Mouse (Mus musculus) hindbrain, embryonic 10.5 days (tissue): ENCODE data around the gene Gm14085. TPM values are rescaled to one million over a fixed set of nuclear protein-coding genes. Genes with fewer than 3 reads are reported as not detected.
"Not testable (repeated sequence)": the region's sequence is repeated elsewhere in the genome, so short reads cannot be mapped to it uniquely, and the experiment has no call there.

Source experiments
- DNase-seq: peaks from one replicate; pipeline ENCODE4 v3.0.0-alpha.2; 2017; ENCODE audit warnings: low spot score
- H3K27ac ChIP-seq: fragments of 300-500 bp; sonication (generic); 2 replicates; pipeline ENCODE4 v1.5.1; 2016; ENCODE audit warnings: mild to moderate bottlenecking, moderate library complexity
- H3K27me3 ChIP-seq: fragments of 300-500 bp; sonication (generic); 2 replicates; pipeline ENCODE4 v1.6.1; 2016; ENCODE audit warnings: mild to moderate bottlenecking; ENCODE audit not compliant: poor library complexity, insufficient read depth, severe bottlenecking
- H3K36me3 ChIP-seq: fragments of 300-500 bp; sonication (generic); 2 replicates; pipeline ENCODE4 v1.6.1; 2016; ENCODE audit warnings: mild to moderate bottlenecking, moderate library complexity
- H3K4me1 ChIP-seq: fragments of 300-500 bp; sonication (generic); replicated peaks from 2 replicates; pipeline ENCODE4 v1.6.1; 2016; ENCODE audit warnings: mild to moderate bottlenecking
- H3K4me3 ChIP-seq: fragments of 300-500 bp; sonication (generic); 2 replicates; pipeline ENCODE4 v1.5.1; 2016; ENCODE audit warnings: mild to moderate bottlenecking, moderate library complexity
- H3K9me3 ChIP-seq: fragments of 300-500 bp; sonication (generic); 2 replicates; pipeline ENCODE4 v1.6.1; 2016; ENCODE audit warnings: mild to moderate bottlenecking, moderate library complexity
- WGBS: fragments of 180-500 bp; shearing (Covaris S2); methylation state at CpG from one replicate; pipeline ENCODE4 v1.1.7; 2016; 5-methylcytosine and 5-hydroxymethylcytosine counted together
- polyA plus RNA-seq: library from polyadenylated mRNA; unstranded; fragments of >200 nt; fragmentation: Nextera tagmentation; extraction: Ambion mirVana; gene quantifications from 2 replicates; pipeline ENCODE4 v1.2.1, GENCODE M21; 2016

Gene Gm14085
- not detected in 2 replicates for polyA plus RNA-seq

DNA sequence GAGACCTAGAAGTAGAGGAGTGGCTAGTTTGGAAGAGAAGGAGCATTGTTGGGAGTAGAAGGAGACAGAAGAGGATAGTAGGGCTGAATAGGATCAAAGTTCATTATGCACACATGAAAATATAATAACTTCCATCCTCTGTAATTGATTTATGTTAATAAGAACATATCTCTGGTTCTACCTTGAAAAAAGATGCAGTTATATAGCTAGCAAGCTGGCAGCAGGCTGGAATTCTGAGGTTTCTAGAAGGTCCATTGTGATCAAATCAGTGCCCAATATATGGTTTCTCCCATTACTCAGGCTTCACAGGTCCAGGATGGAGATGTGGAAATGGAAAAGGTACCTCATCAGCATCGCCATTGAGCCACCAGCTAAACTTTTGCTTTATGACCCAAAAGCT lies at the start of gene Gm14085:
Gene Gm14085, plus strand, starts transcription at position 301 of the 400 bp plus-strand sequence.
- H3K9me3 ChIP-seq, result no peaks in the 10 kb centered on the region
- no peak within 1 kb of the TSS for H3K27ac ChIP-seq
- H3K4me3 ChIP-seq, result no peak within 1 kb of the TSS
- no peaks in the 10 kb centered on the region for H3K27me3 ChIP-seq
- WGBS, result 91% methylated on average over 1 of the region's 1 CpGs
- DNase-seq, result no peak
- H3K4me1 ChIP-seq, result no peaks in the 10 kb centered on the region
- H3K36me3 ChIP-seq, result no peaks in the 10 kb centered on the region

- not testable (repeated sequence) for H3K27ac ChIP-seq, H3K36me3 ChIP-seq, H3K9me3 ChIP-seq, DNase-seq, H3K4me3 ChIP-seq, H3K4me1 ChIP-seq, H3K27me3 ChIP-seq
- 91% methylated on average over 5 of the region's 5 CpGs for WGBS
These were observed 45.8 kb upstream of the Gm14085 start for GRCm38 (mm10) chr2:122438706-122439482.

- WGBS, result 49% methylated on average over 3 of the region's 3 CpGs
- DNase-seq, result not testable (repeated sequence)
These were observed 44.2 kb upstream of the Gm14085 start for GRCm38 (mm10) chr2:122440521-122440920.

GRCm38 (mm10) chr2:122441000-122441933 lies 43.5 kb upstream of the Gm14085 start:
- no peaks in the 10 kb centered on the region for H3K9me3 ChIP-seq
- WGBS, result 86% methylated on average over 7 of the region's 7 CpGs

More at GRCm38 (mm10) chr2:122440521-122440920, 44.2 kb upstream of the Gm14085 start:
- H3K36me3 ChIP-seq, H3K4me1 ChIP-seq, H3K27me3 ChIP-seq, H3K27ac ChIP-seq, H3K4me3 ChIP-seq, H3K9me3 ChIP-seq: not testable (repeated sequence)

GRCm38 (mm10) chr2:122450351-122450750 lies 34.4 kb upstream of the Gm14085 start:
- DNase-seq, result no peak
- Histone ChIP-seq H3K9me3 (no peaks in the 10 kb centered on the region), H3K4me3 (no peak overlapping the region), H3K36me3 (no peaks in the 10 kb centered on the region), H3K27ac (no peak overlapping the region), H3K4me1 (no peaks in the 10 kb centered on the region), H3K27me3 (no peaks in the 10 kb centered on the region)
- WGBS, result 81% methylated on average over 4 of the region's 4 CpGs

More at GRCm38 (mm10) chr2:122441000-122441933, 43.5 kb upstream of the Gm14085 start:
- no peak for DNase-seq
- Histone ChIP-seq H3K27ac (no peak overlapping the region), H3K27me3 (no peaks in the 10 kb centered on the region), H3K4me3 (no peak overlapping the region), H3K36me3 (no peaks in the 10 kb centered on the region), H3K4me1 (no peaks in the 10 kb centered on the region)

DNA sequence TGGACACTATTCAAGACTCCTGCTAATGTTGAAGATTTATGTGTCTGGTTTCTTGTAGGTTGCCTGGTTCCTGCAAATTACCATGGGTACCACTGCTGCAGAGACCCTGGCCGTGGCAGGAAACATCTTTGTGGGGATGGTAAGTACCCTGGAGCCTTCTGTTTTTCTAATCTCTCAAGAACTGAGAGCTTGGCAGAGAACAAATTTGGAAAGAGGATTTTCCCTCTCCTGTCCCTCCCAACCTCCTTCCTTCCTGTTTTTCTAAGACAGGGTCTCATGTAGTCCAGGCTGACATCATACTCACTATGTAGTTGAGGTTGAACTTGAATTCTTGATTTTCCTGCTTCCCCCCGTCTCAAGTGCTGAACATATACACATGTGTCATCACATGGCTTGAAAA lies 32.3 kb upstream of the Gm14085 start:
- DNase-seq, result no peak
- WGBS, result 73% methylated on average over 2 of the region's 2 CpGs
- H3K27me3 ChIP-seq, result no peaks in the 10 kb centered on the region
- H3K27ac ChIP-seq, result no peak overlapping the region
- H3K36me3 ChIP-seq, result no peaks in the 10 kb centered on the region
- no peaks in the 10 kb centered on the region for H3K4me1 ChIP-seq
- no peak overlapping the region for H3K4me3 ChIP-seq
- no peaks in the 10 kb centered on the region for H3K9me3 ChIP-seq

- H3K27me3 ChIP-seq, result peaks cover 8% of the 10 kb centered on the region
- no peaks in the 10 kb centered on the region for H3K9me3 ChIP-seq
- H3K27ac ChIP-seq, result no peak overlapping the region
- no peaks in the 10 kb centered on the region for H3K36me3 ChIP-seq
- H3K4me3 ChIP-seq, result peak overlapping the region; percentile 60
- WGBS, result 31% methylated on average over 11 of the region's 11 CpGs
- H3K4me1 ChIP-seq, result peaks cover 9% of the 10 kb centered on the region
- DNase-seq, result no peak
These were observed 17.8 kb upstream of the Gm14085 start for GRCm38 (mm10) chr2:122466901-122467300.

DNA sequence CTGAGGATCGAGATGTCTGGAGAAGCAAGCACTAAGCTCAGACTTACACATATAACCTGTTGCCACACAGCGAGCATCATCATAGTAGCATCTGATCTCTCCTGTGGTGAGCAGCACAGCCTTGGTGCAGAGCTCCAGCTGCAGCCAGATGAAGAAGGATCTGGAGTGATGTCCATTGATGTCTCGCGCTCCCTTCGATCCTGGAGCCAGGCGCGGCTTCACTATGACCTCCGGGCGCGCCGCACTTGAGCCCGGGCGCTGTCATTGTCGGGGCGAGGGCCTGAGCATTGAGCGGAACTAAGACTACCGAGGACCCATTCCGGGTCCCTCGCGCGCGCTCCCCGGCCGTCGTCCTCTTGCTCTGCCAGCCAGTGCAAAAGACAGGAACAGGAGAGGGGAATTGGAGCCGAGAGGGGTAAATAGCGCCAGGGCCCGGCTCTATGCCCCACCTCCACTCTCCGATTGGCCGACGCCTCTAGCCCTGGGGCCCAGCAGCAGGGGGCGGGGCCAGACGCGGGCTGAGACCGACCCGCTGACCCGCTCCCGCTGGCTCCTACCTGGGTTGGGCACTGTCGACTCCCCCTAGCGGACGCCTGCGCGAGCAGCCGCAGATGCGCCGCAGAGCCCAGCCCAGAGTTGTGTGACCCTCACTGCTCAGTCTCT lies 17.3 kb upstream of the Gm14085 start:
- WGBS, result under 1% methylated on average over 46 of the region's 46 CpGs
- H3K4me1 ChIP-seq, result peaks cover 9% of the 10 kb centered on the region
- H3K36me3 ChIP-seq, result no peaks in the 10 kb centered on the region
- peaks cover 8% of the 10 kb centered on the region for H3K27me3 ChIP-seq
- H3K4me3 ChIP-seq, result peak overlapping the region; percentile 60
- H3K9me3 ChIP-seq, result no peaks in the 10 kb centered on the region
- H3K27ac ChIP-seq, result peak overlapping the region; percentile 81
- peak; percentile 95 for DNase-seq

DNA sequence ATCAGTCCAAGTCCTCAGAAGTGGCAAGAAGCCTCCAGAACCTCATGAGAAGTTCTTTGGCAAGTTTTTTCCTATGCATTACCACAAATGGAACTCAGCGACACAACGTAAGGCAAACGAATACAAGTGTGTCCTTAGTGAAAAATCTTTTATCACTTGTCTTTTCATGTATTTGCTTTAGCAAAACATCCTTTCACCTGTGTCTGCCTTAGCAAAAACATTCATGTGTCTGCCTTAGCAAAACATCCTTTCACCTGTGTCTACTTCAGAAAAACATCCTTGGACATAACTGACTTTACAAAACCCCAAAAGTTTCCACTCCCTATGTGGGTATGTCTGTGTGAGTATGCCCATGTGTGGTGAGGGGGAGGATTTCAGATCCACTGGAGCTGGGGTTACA lies 15.5 kb upstream of the Gm14085 start:
- no peak overlapping the region for H3K27ac ChIP-seq
- H3K4me1 ChIP-seq, result peaks cover 9% of the 10 kb centered on the region
- no peaks in the 10 kb centered on the region for H3K9me3 ChIP-seq
- H3K36me3 ChIP-seq, result no peaks in the 10 kb centered on the region
- no peak for DNase-seq
- H3K27me3 ChIP-seq, result peaks cover 8% of the 10 kb centered on the region
- 96% methylated on average over 3 of the region's 3 CpGs for WGBS
- no peak overlapping the region for H3K4me3 ChIP-seq

DNA sequence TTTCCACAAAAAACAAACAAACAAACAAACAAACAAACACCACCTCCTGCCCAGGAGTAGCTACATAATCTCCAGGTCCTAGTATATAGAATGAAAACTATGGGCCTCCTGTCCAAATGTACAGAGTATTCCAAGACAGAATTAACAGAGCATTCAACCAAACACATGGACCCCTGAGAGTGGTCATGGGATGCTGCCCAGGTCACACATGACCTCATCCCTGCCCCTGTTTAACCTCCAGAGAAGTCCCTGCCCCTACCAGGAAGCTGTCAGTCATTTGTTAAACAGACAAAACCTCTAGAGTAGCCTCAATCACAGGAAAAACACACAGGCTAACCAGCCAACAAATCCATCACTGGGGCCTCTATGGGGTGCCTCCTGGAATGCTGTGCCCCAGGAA lies 8.2 kb upstream of the Gm14085 start:
- Histone ChIP-seq H3K36me3 (no peaks in the 10 kb centered on the region), H3K4me3 (no peak overlapping the region), H3K27ac (no peak overlapping the region), H3K27me3 (no peaks in the 10 kb centered on the region), H3K4me1 (peaks cover 4% of the 10 kb centered on the region; the same call in 1 of the 2 replicates), H3K9me3 (no peaks in the 10 kb centered on the region)
- DNase-seq, result no peak

DNA sequence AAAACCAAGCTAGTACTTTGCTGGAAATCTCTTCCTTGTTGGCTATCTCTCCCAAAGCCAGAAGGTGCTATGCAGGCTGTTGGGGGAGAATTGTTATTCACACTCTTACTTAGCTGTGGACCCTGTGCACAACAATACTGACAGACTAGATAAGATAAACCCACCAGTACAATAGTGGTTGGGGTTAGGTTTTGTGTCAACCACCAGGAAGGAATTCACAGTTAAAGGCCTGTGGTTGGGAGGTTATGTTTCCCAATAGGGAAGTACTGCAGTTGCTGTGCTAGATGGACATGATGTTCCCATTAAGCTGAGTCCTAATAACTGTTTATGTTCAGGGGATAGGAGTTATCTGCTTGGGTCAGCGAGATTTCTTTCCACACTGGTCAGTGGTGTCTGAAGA lies 954 bp upstream of the Gm14085 start:
- DNase-seq, H3K4me1 ChIP-seq, H3K36me3 ChIP-seq, H3K9me3 ChIP-seq, H3K27me3 ChIP-seq, H3K4me3 ChIP-seq, H3K27ac ChIP-seq: not testable (repeated sequence)
- 76% methylated on average over 1 of the region's 1 CpGs for WGBS

DNA sequence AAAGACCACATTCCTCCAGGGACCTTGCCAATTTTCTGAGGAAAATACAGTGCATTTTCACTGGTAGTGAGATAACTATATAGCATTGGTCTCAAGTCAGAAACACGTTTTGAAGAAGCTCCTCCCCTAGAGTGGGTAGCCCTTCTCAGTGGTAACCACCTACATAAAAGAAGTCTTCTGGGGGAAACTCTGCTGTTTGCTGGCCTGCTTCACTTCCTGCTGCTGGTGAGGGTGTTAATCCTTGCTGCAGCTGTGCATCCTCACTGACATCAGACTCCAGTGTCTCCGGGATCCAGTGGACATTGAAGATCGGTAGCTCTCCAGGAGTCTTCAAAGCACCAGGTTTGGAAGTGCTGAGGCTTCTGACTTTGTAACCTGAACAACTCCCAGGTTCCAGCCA lies 913 bp downstream of the Gm14085 start:
- H3K36me3 ChIP-seq, H3K27me3 ChIP-seq, H3K27ac ChIP-seq, H3K4me3 ChIP-seq, DNase-seq, H3K4me1 ChIP-seq, H3K9me3 ChIP-seq: not testable (repeated sequence)
- WGBS, result 63% methylated on average over 3 of the region's 3 CpGs

DNA sequence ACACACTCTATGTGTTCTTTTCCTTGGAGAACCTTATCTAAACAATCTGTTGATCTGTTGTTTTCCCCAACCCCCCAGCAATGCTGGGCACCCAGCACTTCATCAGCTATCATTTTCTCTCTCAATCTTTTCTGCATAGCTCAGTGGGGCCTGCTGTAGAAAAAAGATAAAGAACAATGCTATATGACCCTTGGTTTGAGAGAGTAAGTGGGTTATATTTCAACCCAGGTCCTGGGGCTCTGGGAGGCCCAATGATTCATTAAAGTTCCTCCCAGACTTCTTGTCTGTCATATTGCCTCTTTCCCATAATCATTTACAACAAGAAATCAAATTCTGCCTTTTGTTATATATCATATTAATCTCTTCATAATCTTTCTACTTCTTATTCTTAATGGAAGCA lies 1.4 kb downstream of the Gm14085 start:
- not testable (repeated sequence) for H3K27me3 ChIP-seq, H3K27ac ChIP-seq, DNase-seq

More for the DNA sequence above, 1.4 kb downstream of the Gm14085 start:
- H3K4me3 ChIP-seq, H3K9me3 ChIP-seq, H3K36me3 ChIP-seq, H3K4me1 ChIP-seq: not testable (repeated sequence)
